Mouse (Mus musculus): ENCODE measurements at regions not wholly inside any gene's neighbourhood (a gene's known extent, or its start where the extent isn't known, plus 50 kb on each side); places are given as distances from the start of the nearest gene placed in this dataset.

DNA sequence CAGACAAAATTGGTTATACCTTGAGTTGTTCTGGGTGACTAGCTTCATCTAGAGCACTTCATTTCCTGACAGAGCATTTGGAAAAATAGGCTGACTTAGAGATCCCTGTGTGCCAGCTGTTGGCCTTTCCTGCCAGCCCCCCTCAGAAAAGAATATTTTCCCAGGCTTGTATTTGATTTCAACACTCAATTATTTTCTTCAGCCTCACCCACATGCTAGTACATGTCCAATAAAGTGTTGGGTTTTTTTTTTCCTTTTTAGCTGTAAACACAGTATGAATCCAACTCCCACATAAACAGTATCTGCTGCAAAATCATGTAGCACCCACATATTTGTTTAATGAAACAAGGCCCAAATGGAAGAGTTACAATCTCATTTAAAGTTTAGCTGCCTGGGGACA, 256.8 kb upstream of the Acvr2a start:
- no peaks in the 10 kb centered on the region for H3K27me3 ChIP-seq (replicated peaks)
- H3K27ac ChIP-seq: no peak overlapping the region
- no peak overlapping the region for H3K4me3 ChIP-seq (replicated peaks)
- ATAC-seq (ENCODE audit: insufficient read depth, low FRiP score, low read depth): no peak
- H3K9ac ChIP-seq: no peak overlapping the region
- no peak overlapping the region for H3K4me2 ChIP-seq
- H3K9me3 ChIP-seq: no peaks in the 10 kb centered on the region
- H3K36me3 ChIP-seq: no peaks in the 10 kb centered on the region
- H3K4me1 ChIP-seq: no peaks in the 10 kb centered on the region

DNA sequence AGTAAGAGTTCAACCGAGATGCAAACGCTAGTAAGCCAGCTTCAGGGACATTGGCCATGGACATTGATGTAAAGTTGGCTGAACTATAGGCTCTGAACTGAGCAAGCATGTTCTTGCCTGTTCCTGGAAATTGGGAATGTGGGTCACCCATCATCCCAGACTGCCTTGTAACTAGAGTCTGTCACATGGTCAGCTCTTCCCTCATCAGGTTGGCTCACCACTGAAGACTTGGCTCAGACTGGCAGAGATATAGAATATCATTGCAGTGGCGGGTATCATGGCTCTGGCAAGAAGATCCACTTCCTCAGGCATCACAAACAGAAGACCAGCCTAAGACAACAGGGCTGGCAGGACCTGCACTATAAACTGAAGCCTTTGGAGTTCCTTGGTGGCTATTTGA, 255.3 kb upstream of the Acvr2a start:
- H3K4me1 ChIP-seq: 0 out of 2 replicates have a peak, but pooled peaks cover under 1% of the 10 kb centered on the region
- no peaks in the 10 kb centered on the region for H3K36me3 ChIP-seq
- H3K4me2 ChIP-seq: no peak overlapping the region
- H3K27ac ChIP-seq: no peak overlapping the region
- H3K27me3 ChIP-seq (replicated peaks): no peaks in the 10 kb centered on the region
- no peaks in the 10 kb centered on the region for H3K9me3 ChIP-seq
- no peak overlapping the region for H3K9ac ChIP-seq
- H3K4me3 ChIP-seq (replicated peaks): no peak overlapping the region
- ATAC-seq (ENCODE audit: insufficient read depth, low FRiP score, low read depth): no peak
- 95% methylated on average over 3 of the region's 3 CpGs for whole genome bisulfite sequencing

DNA sequence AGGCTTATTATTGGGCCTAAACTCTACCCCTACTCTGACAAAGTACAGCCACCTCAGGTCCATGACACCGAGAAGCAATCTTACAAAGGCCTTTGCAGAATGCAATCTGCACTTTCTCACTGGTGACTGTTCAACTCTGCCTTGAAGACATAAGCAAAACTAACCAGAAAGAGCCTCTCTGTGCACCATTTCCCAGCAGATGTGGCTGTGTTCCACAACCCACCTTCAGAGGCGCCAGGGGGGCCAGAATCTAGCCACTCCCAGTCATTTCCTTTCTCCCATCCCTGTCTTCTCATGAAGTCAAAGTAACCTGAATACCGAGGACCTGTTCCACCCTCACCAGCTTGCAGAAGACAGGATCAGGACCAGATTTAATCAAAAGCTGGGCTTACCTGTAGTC, 250.3 kb upstream of the Acvr2a start:
- Histone ChIP-seq H3K4me1 (0 out of 2 replicates have a peak, but pooled peaks cover 2% of the 10 kb centered on the region), H3K4me2 (no peak overlapping the region), H3K4me3 (replicated peaks) (no peak overlapping the region), H3K27ac (peak overlapping the region; percentile 49), H3K27me3 (replicated peaks) (no peaks in the 10 kb centered on the region), H3K9me3 (no peaks in the 10 kb centered on the region), H3K36me3 (no peaks in the 10 kb centered on the region), H3K9ac (no peak overlapping the region)
- 51% methylated on average over 3 of the region's 3 CpGs for whole genome bisulfite sequencing
- peak; percentile 35; the same call in 1 of the 2 replicates for ATAC-seq (ENCODE audit: insufficient read depth, low FRiP score, low read depth)

DNA sequence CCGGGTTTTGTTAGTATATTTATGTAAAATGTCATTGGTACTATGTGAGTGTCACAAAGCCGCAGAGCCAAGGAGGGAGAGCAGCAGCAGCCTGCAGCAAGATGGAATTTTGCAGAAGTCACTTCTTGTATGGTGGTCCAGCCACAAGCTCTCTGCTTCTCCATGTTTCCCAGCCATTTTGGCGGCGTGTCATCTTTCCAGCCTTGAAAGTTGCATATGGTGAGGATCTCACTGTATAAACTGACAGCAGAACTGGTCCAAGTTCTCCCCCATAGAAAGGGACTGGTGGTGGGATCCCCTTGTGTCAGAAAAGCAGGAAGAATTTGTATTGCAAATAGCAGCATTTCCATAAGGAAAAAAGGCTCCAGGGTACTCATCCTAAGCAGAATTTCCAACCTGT, 249.7 kb upstream of the Acvr2a start:
- no peak overlapping the region for H3K9ac ChIP-seq
- 0 out of 2 replicates have a peak, but pooled peaks cover 2% of the 10 kb centered on the region for H3K4me1 ChIP-seq
- no peaks in the 10 kb centered on the region for H3K9me3 ChIP-seq
- H3K36me3 ChIP-seq: no peaks in the 10 kb centered on the region
- ATAC-seq (ENCODE audit: insufficient read depth, low FRiP score, low read depth): peak; percentile 7; the same call in 1 of the 2 replicates
- H3K27me3 ChIP-seq (replicated peaks): no peaks in the 10 kb centered on the region
- 61% methylated on average over 4 of the region's 4 CpGs for WGBS
- no peak overlapping the region for H3K4me2 ChIP-seq
- H3K4me3 ChIP-seq (replicated peaks): no peak overlapping the region
- peak overlapping the region; percentile 49 for H3K27ac ChIP-seq

DNA sequence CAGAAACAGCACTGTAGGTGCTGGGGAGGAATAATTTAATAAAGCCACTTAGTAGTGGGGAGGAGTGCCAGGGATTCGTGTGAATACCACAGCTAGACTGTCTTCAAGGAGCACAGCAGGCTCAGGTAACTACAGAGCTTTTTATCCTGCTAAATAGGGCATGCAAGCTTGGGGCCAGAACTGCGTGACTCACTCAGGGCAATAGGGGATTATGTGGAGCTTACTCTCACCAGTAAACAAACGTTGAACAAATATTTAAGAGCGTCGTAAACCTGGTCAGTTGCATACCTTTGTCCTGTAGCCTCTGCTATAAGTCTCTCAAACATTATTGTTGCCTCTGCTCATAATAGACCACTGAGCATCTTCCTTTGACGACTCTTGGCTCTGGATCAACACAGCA, 246.0 kb upstream of the Acvr2a start:
- Histone ChIP-seq H3K9ac (no peak overlapping the region), H3K9me3 (no peaks in the 10 kb centered on the region), H3K4me2 (no peak overlapping the region), H3K27ac (no peak overlapping the region), H3K4me1 (0 out of 2 replicates have a peak, but pooled peaks cover 2% of the 10 kb centered on the region), H3K36me3 (no peaks in the 10 kb centered on the region), H3K27me3 (replicated peaks) (no peaks in the 10 kb centered on the region), H3K4me3 (replicated peaks) (no peak overlapping the region)
- 50% methylated on average over 6 of the region's 6 CpGs for WGBS
- no peak for ATAC-seq (ENCODE audit: insufficient read depth, low FRiP score, low read depth)

DNA sequence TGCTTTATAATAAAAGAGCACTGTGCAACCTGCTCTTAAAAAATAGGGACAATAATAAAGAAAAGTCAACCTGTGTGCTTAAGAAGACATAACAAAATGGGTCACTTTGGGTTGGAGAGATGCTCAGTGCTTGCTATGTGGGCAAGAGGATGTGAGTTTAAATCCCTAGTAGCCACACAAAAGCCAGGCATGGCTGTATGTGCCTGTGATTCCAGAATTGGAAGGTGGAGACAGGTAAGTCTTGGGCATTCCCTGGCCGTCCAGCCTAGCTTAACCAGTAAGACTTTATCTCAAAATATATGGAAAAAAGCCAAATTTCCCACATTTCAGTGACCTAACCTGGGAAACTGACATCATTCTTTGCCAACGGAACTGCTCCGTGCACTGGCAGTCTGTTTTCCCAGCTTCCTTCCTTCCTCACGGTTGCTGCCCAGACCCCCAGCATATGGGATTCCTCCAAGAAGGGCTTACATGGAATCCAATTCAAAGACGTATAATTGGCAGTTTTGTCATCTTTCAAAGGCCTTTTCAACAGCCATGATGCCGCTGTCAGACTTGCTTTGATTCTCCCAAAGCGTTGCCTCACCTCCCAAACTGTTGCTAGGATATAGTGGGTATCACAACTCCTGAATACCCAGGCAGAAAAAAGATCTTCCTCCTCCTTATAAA, 227.6 kb upstream of the Acvr2a start:
- no peak overlapping the region for H3K4me3 ChIP-seq (replicated peaks)
- H3K27ac ChIP-seq: no peak overlapping the region
- ATAC-seq (ENCODE audit: insufficient read depth, low FRiP score, low read depth): no peak
- no peak overlapping the region for H3K9ac ChIP-seq
- no peaks in the 10 kb centered on the region for H3K4me1 ChIP-seq
- no peaks in the 10 kb centered on the region for H3K9me3 ChIP-seq
- H3K27me3 ChIP-seq (replicated peaks): no peaks in the 10 kb centered on the region
- no peaks in the 10 kb centered on the region for H3K36me3 ChIP-seq
- H3K4me2 ChIP-seq: no peak overlapping the region
- WGBS: 73% methylated on average over 7 of the region's 7 CpGs

DNA sequence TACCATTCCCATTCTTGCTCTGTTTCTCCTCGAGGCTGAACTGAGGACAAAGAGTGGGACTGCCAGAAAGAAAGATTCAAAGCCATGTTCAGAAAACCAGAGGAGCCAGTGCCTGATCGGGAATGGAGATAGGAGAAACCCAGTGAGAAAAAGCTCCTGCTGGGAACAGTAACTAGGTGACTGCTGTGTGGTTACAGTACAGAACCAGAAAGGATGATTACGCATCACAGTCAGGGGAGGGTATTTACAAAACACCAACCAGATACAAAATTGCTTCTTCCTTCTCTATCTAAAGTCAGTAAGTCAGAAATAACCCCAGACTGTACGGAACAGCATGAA, 227.1 kb upstream of the Acvr2a start:
- no peak for ATAC-seq (ENCODE audit: insufficient read depth, low FRiP score, low read depth)
- Histone ChIP-seq H3K27me3 (replicated peaks) (no peaks in the 10 kb centered on the region), H3K9ac (no peak overlapping the region), H3K27ac (no peak overlapping the region), H3K4me2 (no peak overlapping the region), H3K36me3 (no peaks in the 10 kb centered on the region), H3K4me3 (replicated peaks) (no peak overlapping the region), H3K9me3 (no peaks in the 10 kb centered on the region), H3K4me1 (no peaks in the 10 kb centered on the region)
- WGBS: 77% methylated on average over 4 of the region's 4 CpGs

DNA sequence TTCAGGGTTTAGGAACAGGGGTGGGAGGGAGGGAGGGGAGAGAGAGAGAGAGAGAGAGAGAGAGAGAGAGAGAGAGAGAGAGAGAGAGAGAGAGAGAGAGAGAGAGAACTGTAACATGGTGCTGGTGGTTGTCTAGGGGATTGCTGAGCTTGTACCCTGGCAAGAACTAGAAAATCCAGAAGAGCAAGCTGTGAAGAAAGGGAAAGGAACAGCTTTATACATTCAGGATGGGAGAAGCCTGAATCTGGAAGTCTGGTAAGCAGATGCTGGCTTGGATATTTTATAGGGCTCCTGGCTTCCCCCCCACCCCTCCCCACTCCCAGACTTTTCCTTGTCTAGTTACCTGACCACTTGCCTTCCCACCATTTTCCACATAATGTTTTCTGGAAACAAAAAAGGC, 224.2 kb upstream of the Acvr2a start:
- Histone ChIP-seq H3K9ac (no peak overlapping the region), H3K4me2 (no peak overlapping the region), H3K27ac (no peak overlapping the region), H3K27me3 (replicated peaks) (no peaks in the 10 kb centered on the region), H3K4me3 (replicated peaks) (no peak overlapping the region), H3K36me3 (no peaks in the 10 kb centered on the region), H3K9me3 (no peaks in the 10 kb centered on the region), H3K4me1 (no peaks in the 10 kb centered on the region)
- ATAC-seq (ENCODE audit: insufficient read depth, low FRiP score, low read depth): no peak

DNA sequence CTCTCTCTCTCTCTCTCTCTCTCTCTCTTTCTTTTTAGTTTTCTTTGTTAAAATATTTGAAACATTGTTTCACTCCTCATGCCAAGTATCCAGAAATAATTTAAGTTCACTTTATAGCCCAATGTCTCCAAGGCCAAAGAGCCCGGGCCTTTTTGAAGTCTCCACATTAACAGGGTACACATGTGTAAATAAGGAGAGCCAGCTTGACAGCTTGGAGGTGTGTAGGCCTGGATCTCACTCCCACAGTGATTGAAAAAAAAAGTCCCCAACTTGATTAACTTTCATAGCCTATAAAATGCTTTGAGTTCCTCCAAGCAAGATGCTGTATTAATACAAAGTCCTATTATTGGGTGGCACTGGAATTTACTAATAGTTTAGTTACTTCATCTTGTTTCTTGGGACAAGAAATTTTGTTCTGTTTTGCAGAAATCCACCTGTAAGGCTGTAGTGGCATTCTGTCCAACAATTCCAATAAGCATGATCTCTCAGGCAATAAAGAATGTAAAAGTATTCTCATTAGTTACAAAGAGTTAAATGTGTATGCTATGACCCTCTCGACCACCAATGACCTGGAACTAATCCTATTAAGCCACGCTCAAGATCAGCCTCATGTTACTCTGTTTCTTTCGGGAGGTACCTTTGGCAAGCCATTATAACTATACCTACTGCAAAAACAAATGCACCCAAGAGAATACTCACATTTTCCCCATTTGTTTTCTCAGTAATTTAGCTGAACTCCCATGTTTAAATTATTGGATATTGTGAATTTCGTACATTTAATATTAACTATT, 215.9 kb upstream of the Acvr2a start:
- Histone ChIP-seq H3K4me2 (no peak overlapping the region), H3K9me3 (no peaks in the 10 kb centered on the region), H3K4me3 (replicated peaks) (no peak overlapping the region), H3K4me1 (no peaks in the 10 kb centered on the region), H3K27me3 (replicated peaks) (no peaks in the 10 kb centered on the region), H3K36me3 (no peaks in the 10 kb centered on the region), H3K27ac (no peak overlapping the region), H3K9ac (no peak overlapping the region)
- ATAC-seq (ENCODE audit: insufficient read depth, low FRiP score, low read depth): no peak
- 77% methylated on average over 5 of the region's 5 CpGs for WGBS

DNA sequence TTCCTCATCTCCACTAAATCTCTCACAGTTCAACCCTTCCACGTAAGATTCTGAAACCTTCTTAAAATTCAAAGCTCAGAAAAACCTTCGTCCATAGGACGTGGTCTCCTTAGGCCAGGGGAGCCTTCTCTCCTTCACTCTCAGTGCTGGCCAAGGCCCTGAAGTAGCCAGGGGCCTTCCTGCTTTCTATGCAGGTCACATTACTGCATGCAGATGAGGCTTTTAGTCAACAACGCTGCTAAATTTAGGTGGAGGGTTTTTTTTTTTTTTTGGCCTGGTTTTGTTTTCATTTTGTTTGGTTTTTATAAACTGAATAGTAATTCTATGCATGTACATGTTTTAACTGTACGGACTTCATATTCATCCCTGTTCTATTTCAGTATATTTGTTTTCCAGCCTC, 214.5 kb upstream of the Acvr2a start:
- no peak overlapping the region for H3K9ac ChIP-seq
- 92% methylated on average over 5 of the region's 5 CpGs for WGBS

DNA sequence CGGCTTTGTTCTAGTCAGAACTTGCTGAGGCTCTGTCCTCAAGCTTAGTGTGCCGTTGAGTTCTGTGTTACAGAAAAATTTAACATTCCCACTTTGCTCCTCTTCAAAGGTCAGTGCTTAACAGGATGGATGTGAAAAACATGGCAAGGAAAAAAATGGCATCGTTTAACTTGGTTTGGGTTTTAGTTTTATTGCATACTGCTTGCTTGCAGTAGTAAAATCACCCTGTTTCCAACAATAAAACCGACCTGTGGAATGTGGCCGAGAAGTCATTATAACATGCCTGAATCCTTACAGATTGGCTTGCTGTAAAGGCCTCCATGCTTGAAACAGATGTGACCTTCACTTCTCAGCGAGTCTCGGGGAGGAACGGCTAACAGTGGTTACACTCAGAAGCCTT, 212.1 kb upstream of the Acvr2a start:
- H3K36me3 ChIP-seq: no peaks in the 10 kb centered on the region
- no peak for ATAC-seq (ENCODE audit: insufficient read depth, low FRiP score, low read depth)
- H3K9ac ChIP-seq: no peak overlapping the region
- H3K27me3 ChIP-seq (replicated peaks): no peaks in the 10 kb centered on the region
- H3K27ac ChIP-seq: no peak overlapping the region
- no peak overlapping the region for H3K4me3 ChIP-seq (replicated peaks)
- 73% methylated on average over 8 of the region's 8 CpGs for WGBS
- H3K4me1 ChIP-seq: no peaks in the 10 kb centered on the region
- H3K4me2 ChIP-seq: no peak overlapping the region
- no peaks in the 10 kb centered on the region for H3K9me3 ChIP-seq

More for the DNA sequence above, 214.5 kb upstream of the Acvr2a start:
- no peaks in the 10 kb centered on the region for H3K27me3 ChIP-seq (replicated peaks)
- no peak for ATAC-seq (ENCODE audit: insufficient read depth, low FRiP score, low read depth)
- no peak overlapping the region for H3K27ac ChIP-seq
- H3K4me1 ChIP-seq: no peaks in the 10 kb centered on the region
- H3K36me3 ChIP-seq: no peaks in the 10 kb centered on the region
- no peak overlapping the region for H3K4me3 ChIP-seq (replicated peaks)
- H3K9me3 ChIP-seq: no peaks in the 10 kb centered on the region
- no peak overlapping the region for H3K4me2 ChIP-seq

DNA sequence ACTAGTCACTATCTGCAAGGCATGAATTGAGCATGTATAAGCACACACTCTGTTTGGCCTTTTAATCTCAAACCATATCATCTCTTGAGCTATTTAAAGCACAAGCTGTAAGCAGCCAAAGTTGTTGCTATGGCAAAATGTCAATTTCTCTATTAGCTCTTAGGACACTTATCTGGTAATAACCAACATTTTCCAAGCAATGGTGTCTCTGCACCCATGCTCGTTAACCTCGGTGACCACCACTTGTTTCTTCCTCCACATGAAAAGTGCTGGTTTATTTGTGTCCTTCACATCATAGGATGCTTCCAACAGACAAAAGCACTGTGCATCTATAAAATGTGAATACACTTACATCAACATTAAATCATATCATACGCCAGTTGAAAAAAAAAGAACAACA, 204.4 kb upstream of the Acvr2a start:
- no peak for ATAC-seq (ENCODE audit: insufficient read depth, low FRiP score, low read depth)
- WGBS: 86% methylated on average over 3 of the region's 3 CpGs
- Histone ChIP-seq H3K9me3 (no peaks in the 10 kb centered on the region), H3K36me3 (no peaks in the 10 kb centered on the region), H3K4me1 (no peaks in the 10 kb centered on the region), H3K4me2 (no peak overlapping the region), H3K4me3 (replicated peaks) (no peak overlapping the region), H3K27ac (no peak overlapping the region), H3K9ac (no peak overlapping the region), H3K27me3 (replicated peaks) (no peaks in the 10 kb centered on the region)

Data from stomach, embryonic 15.5 days (tissue).